Mouse (Mus musculus): ENCODE measurements around the gene Galntl6. TPM values are rescaled to one million over a fixed set of nuclear protein-coding genes. Genes with fewer than 3 reads are reported as not detected.

Gene Galntl6
- polyA plus RNA-seq, 1 experiment = not detected

- Histone ChIP-seq H3ac (ENCODE audit: control insufficient read depth, insufficient read length) (no peak overlapping the region), H3K79me2 (ENCODE audit: control insufficient read depth, insufficient read depth) (no peaks in the 10 kb centered on the region), H3K27me3 (ENCODE audit: control insufficient read depth, insufficient read depth, insufficient read length) (no peaks in the 10 kb centered on the region), H3K4me3 (no peak overlapping the region), H3K36me3 (ENCODE audit: control insufficient read depth, insufficient read depth) (no peaks in the 10 kb centered on the region), H3K4me2 (ENCODE audit: low read depth) (no peak overlapping the region)
- no peak for TF ChIP-seq MAX (IDR thresholded peaks at IDR 0.05; ENCODE audit: low read depth)
- TF ChIP-seq REST (IDR thresholded peaks at IDR 0.05; ENCODE audit: insufficient read depth, insufficient read length) = no peak
- no peak for TF ChIP-seq MYOG (IDR thresholded peaks at IDR 0.05; ENCODE audit: control insufficient read depth in 1 of 3, insufficient read depth in 1 of 3, insufficient read length in 2 of 3, low read depth in 2 of 3)
- no peak for TF ChIP-seq USF1 (IDR thresholded peaks at IDR 0.05; ENCODE audit: low read depth)
- no peak for TF ChIP-seq MYOD1 (IDR thresholded peaks at IDR 0.05; ENCODE audit: control insufficient read depth in 1 of 3, insufficient read length in 2 of 3, low read depth in 2 of 3)
- no peak for TF ChIP-seq TCF12 (IDR thresholded peaks at IDR 0.05; ENCODE audit: insufficient read depth, poor library complexity, severe bottlenecking)
- TF ChIP-seq POLR2AphosphoS2 (IDR thresholded peaks at IDR 0.05; ENCODE audit: insufficient read length, low read depth) = no peak
- no peak for TF ChIP-seq E2F4 (IDR thresholded peaks at IDR 0.05; ENCODE audit: insufficient read depth)
- TF ChIP-seq SRF (IDR thresholded peaks at IDR 0.05; ENCODE audit: control insufficient read depth, insufficient read length, low read depth) = no peak
- TF ChIP-seq TCF3 (IDR thresholded peaks at IDR 0.05; ENCODE audit: insufficient read length, low read depth) = no peak
- no peak for TF ChIP-seq CEBPB (IDR thresholded peaks at IDR 0.05; ENCODE audit: insufficient read depth, poor library complexity, severe bottlenecking)
- TF ChIP-seq POLR2A (IDR thresholded peaks at IDR 0.05; ENCODE audit: insufficient read length, low read depth) = no peak
Measured at GRCm38 (mm10) chr8:57816034-57816433, 1096.4 kb downstream of the Galntl6 start.

GRCm38 (mm10) chr8:57807060-57807459 lies 1105.4 kb downstream of the Galntl6 start:
- Histone ChIP-seq H3K27me3 (ENCODE audit: control insufficient read depth, insufficient read depth, insufficient read length) (no peaks in the 10 kb centered on the region), H3ac (ENCODE audit: control insufficient read depth, insufficient read length) (no peak overlapping the region), H3K4me2 (ENCODE audit: low read depth) (no peak overlapping the region), H3K4me3 (no peak overlapping the region), H3K79me2 (ENCODE audit: control insufficient read depth, insufficient read depth) (no peaks in the 10 kb centered on the region), H3K36me3 (ENCODE audit: control insufficient read depth, insufficient read depth) (no peaks in the 10 kb centered on the region)
- no peak for TF ChIP-seq POLR2AphosphoS2 (IDR thresholded peaks at IDR 0.05; ENCODE audit: insufficient read length, low read depth)
- no peak for TF ChIP-seq TCF3 (IDR thresholded peaks at IDR 0.05; ENCODE audit: insufficient read length, low read depth)
- TF ChIP-seq E2F4 (IDR thresholded peaks at IDR 0.05; ENCODE audit: insufficient read depth) = no peak
- TF ChIP-seq MAX (IDR thresholded peaks at IDR 0.05; ENCODE audit: low read depth) = no peak
- TF ChIP-seq POLR2A (IDR thresholded peaks at IDR 0.05; ENCODE audit: insufficient read length, low read depth) = no peak
- TF ChIP-seq USF1 (IDR thresholded peaks at IDR 0.05; ENCODE audit: low read depth) = no peak
- TF ChIP-seq CEBPB (IDR thresholded peaks at IDR 0.05; ENCODE audit: insufficient read depth, poor library complexity, severe bottlenecking) = no peak
- TF ChIP-seq SRF (IDR thresholded peaks at IDR 0.05; ENCODE audit: control insufficient read depth, insufficient read length, low read depth) = no peak
- TF ChIP-seq TCF12 (IDR thresholded peaks at IDR 0.05; ENCODE audit: insufficient read depth, poor library complexity, severe bottlenecking) = no peak
- TF ChIP-seq MYOG (IDR thresholded peaks at IDR 0.05; ENCODE audit: control insufficient read depth in 1 of 3, insufficient read depth in 1 of 3, insufficient read length in 2 of 3, low read depth in 2 of 3) = no peak
- no peak for TF ChIP-seq MYOD1 (IDR thresholded peaks at IDR 0.05; ENCODE audit: control insufficient read depth in 1 of 3, insufficient read length in 2 of 3, low read depth in 2 of 3)
- no peak for TF ChIP-seq REST (IDR thresholded peaks at IDR 0.05; ENCODE audit: insufficient read depth, insufficient read length)

- no peaks in the 10 kb centered on the region for H3K36me3 ChIP-seq (ENCODE audit: control insufficient read depth, insufficient read depth)
- H3K4me2 ChIP-seq (ENCODE audit: low read depth) = no peak overlapping the region
- no peak overlapping the region for H3K4me3 ChIP-seq
- TF ChIP-seq USF1 (IDR thresholded peaks at IDR 0.05; ENCODE audit: low read depth) (no peak), POLR2A (IDR thresholded peaks at IDR 0.05; ENCODE audit: insufficient read length, low read depth) (no peak), POLR2AphosphoS2 (IDR thresholded peaks at IDR 0.05; ENCODE audit: insufficient read length, low read depth) (no peak), SRF (IDR thresholded peaks at IDR 0.05; ENCODE audit: control insufficient read depth, insufficient read length, low read depth) (no peak), TCF3 (IDR thresholded peaks at IDR 0.05; ENCODE audit: insufficient read length, low read depth) (no peak)
- H3K27me3 ChIP-seq (ENCODE audit: control insufficient read depth, insufficient read depth, insufficient read length) = no peaks in the 10 kb centered on the region
- no peak overlapping the region for H3ac ChIP-seq (ENCODE audit: control insufficient read depth, insufficient read length)
- H3K79me2 ChIP-seq (ENCODE audit: control insufficient read depth, insufficient read depth) = no peaks in the 10 kb centered on the region
Measured at GRCm38 (mm10) chr8:57805094-57805493, 1107.3 kb downstream of the Galntl6 start.

- Histone ChIP-seq H3K79me2 (ENCODE audit: control insufficient read depth, insufficient read depth) (no peaks in the 10 kb centered on the region), H3K4me2 (ENCODE audit: low read depth) (no peak overlapping the region), H3K36me3 (ENCODE audit: control insufficient read depth, insufficient read depth) (no peaks in the 10 kb centered on the region), H3K27me3 (ENCODE audit: control insufficient read depth, insufficient read depth, insufficient read length) (no peaks in the 10 kb centered on the region), H3ac (ENCODE audit: control insufficient read depth, insufficient read length) (no peak overlapping the region), H3K4me3 (no peak overlapping the region)
- TF ChIP-seq MYOG (IDR thresholded peaks at IDR 0.05; ENCODE audit: control insufficient read depth in 1 of 3, insufficient read depth in 1 of 3, insufficient read length in 2 of 3, low read depth in 2 of 3) (no peak), SRF (IDR thresholded peaks at IDR 0.05; ENCODE audit: control insufficient read depth, insufficient read length, low read depth) (no peak), TCF12 (IDR thresholded peaks at IDR 0.05; ENCODE audit: insufficient read depth, poor library complexity, severe bottlenecking) (no peak), MAX (IDR thresholded peaks at IDR 0.05; ENCODE audit: low read depth) (no peak), POLR2A (IDR thresholded peaks at IDR 0.05; ENCODE audit: insufficient read length, low read depth) (no peak), MYOD1 (IDR thresholded peaks at IDR 0.05; ENCODE audit: control insufficient read depth in 1 of 3, insufficient read length in 2 of 3, low read depth in 2 of 3) (no peak), POLR2AphosphoS2 (IDR thresholded peaks at IDR 0.05; ENCODE audit: insufficient read length, low read depth) (no peak), TCF3 (IDR thresholded peaks at IDR 0.05; ENCODE audit: insufficient read length, low read depth) (no peak), E2F4 (IDR thresholded peaks at IDR 0.05; ENCODE audit: insufficient read depth) (no peak), CEBPB (IDR thresholded peaks at IDR 0.05; ENCODE audit: insufficient read depth, poor library complexity, severe bottlenecking) (no peak), REST (IDR thresholded peaks at IDR 0.05; ENCODE audit: insufficient read depth, insufficient read length) (no peak), USF1 (IDR thresholded peaks at IDR 0.05; ENCODE audit: low read depth) (no peak)
Measured at GRCm38 (mm10) chr8:57803821-57804220, 1108.6 kb downstream of the Galntl6 start.

- Histone ChIP-seq H3K4me3 (no peak overlapping the region), H3K27me3 (ENCODE audit: control insufficient read depth, insufficient read depth, insufficient read length) (no peaks in the 10 kb centered on the region), H3ac (ENCODE audit: control insufficient read depth, insufficient read length) (no peak overlapping the region), H3K4me2 (ENCODE audit: low read depth) (no peak overlapping the region), H3K36me3 (ENCODE audit: control insufficient read depth, insufficient read depth) (no peaks in the 10 kb centered on the region), H3K79me2 (ENCODE audit: control insufficient read depth, insufficient read depth) (no peaks in the 10 kb centered on the region)
- no peak for TF ChIP-seq POLR2A (IDR thresholded peaks at IDR 0.05; ENCODE audit: insufficient read length, low read depth)
- TF ChIP-seq REST (IDR thresholded peaks at IDR 0.05; ENCODE audit: insufficient read depth, insufficient read length) = no peak
- TF ChIP-seq SRF (IDR thresholded peaks at IDR 0.05; ENCODE audit: control insufficient read depth, insufficient read length, low read depth) = no peak
- no peak for TF ChIP-seq POLR2AphosphoS2 (IDR thresholded peaks at IDR 0.05; ENCODE audit: insufficient read length, low read depth)
- TF ChIP-seq MYOG (IDR thresholded peaks at IDR 0.05; ENCODE audit: control insufficient read depth in 1 of 3, insufficient read depth in 1 of 3, insufficient read length in 2 of 3, low read depth in 2 of 3) = no peak
- TF ChIP-seq CEBPB (IDR thresholded peaks at IDR 0.05; ENCODE audit: insufficient read depth, poor library complexity, severe bottlenecking) = no peak
- TF ChIP-seq TCF12 (IDR thresholded peaks at IDR 0.05; ENCODE audit: insufficient read depth, poor library complexity, severe bottlenecking) = no peak
Measured at GRCm38 (mm10) chr8:57801197-57801596, 1111.2 kb downstream of the Galntl6 start.

All from myocyte (in vitro differentiated cells).